Mouse (Mus musculus): Measurements from ENCODE around the gene Gm17617. TPM values are rescaled to one million over a fixed set of nuclear protein-coding genes. Genes with fewer than 3 reads are reported as not detected.
A peak's percentile ranks its signal among the peaks of the same experiment; 100 is the strongest.

Gm17617 gene
- polyA plus RNA-seq (2012; ENCODE audit: insufficient read depth, insufficient read length, missing spikeins), result not detected in 2 replicates

DNA sequence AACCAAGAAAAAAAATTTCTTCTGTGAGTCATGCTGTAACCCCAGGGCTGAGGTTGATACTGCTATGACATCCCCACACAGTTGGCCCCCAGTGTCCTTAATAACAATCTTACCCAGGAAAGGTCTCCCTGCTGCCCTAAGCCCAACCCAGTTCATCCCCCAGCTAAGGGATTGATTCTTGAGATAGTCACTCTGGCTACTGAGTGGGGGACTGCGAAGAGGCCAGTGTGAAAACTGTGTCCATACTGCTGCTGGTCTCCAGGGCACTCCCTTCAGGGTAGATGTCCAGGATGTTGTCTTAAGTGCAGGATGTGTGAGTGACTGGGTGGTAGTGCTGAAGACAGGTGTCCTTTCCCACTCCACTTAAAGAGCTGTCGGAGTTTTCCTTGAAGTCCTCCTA, at the start of gene Gm17617:
Gene Gm17617 (minus strand): TSS at position 101 of the 400 bp plus-strand sequence.
- H3K4me1 ChIP-seq (ENCODE audit: control insufficient read depth, insufficient read depth, low read length), result no peaks in the 10 kb centered on the region
- no peak within 1 kb of the TSS for H3K27ac ChIP-seq (ENCODE audit: insufficient read depth, low read depth, low read length)
- no peak within 1 kb of the TSS for H3K4me3 ChIP-seq (ENCODE audit: insufficient read depth, low read length)
- TF ChIP-seq POLR2A (IDR thresholded peaks at IDR 0.05; ENCODE audit: borderline replicate concordance, low read depth, low read length) (no peak), CTCF (IDR thresholded peaks at IDR 0.05; ENCODE audit: low read depth, low read length) (no peak)

DNA sequence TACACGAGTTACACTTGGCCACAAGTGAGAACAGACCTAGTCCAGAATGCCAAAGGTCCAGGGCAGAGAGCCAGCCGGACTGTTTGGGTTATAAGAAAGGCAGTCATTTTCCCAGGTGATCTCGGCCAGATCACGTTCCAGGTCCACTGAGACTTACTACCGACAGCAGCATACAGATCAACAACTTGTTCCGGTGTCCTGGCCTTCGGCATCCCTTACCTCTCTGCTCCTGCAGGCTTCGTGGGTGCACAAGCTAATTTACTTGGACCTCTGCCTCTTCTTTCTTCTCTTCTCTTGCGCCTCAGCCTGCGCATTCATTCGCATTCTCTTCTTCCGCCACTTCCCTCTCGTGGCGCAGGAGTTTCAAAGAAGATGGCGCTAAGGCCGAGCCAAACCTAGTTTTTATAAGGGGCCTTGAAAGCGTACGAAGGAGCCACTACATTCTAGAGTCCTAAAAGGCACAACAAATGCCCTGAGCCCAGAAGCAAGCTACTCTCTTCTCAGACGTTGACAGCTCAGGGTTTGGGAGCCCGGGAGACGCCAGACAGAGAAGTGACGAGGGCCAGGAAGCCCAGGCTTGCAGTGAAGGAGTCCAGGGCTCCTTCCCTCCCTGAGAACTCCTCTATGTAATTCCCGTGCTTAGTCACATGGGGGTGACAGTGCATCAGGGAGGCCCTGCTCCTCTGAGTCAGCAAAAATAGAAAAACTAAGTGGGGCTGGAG, 49.0 kb upstream of the Gm17617 start:
- Histone ChIP-seq H3K4me1 (ENCODE audit: control insufficient read depth, insufficient read depth, low read length) (peaks cover 5% of the 10 kb centered on the region), H3K27ac (ENCODE audit: insufficient read depth, low read depth, low read length) (peak overlapping the region; percentile 84), H3K4me3 (ENCODE audit: insufficient read depth, low read length) (peak overlapping the region; percentile 64)
- TF ChIP-seq POLR2A (IDR thresholded peaks at IDR 0.05; ENCODE audit: borderline replicate concordance, low read depth, low read length) (no peak), CTCF (IDR thresholded peaks at IDR 0.05; ENCODE audit: low read depth, low read length) (peak; percentile 20)

DNA sequence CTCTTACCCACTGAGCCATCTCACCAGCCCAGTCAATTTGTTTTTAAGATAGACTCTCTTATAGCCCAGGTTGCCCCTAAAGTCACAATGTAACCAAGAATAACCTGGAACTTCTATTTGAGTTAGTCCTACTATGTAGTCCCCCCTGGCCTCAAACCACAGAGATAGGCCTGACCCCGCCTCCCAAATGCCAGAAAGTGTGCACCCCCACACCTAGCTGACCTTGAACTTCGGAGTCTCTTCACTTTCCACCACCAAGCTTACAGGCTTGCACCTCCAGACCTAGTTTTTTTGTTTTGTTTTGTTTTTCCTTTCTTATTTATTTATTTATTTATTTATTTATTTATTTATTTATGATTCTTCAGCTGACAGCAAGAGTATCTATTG, 48.4 kb upstream of the Gm17617 start:
- TF ChIP-seq CTCF (IDR thresholded peaks at IDR 0.05; ENCODE audit: low read depth, low read length) (no peak), POLR2A (IDR thresholded peaks at IDR 0.05; ENCODE audit: borderline replicate concordance, low read depth, low read length) (no peak)
- Histone ChIP-seq H3K4me1 (ENCODE audit: control insufficient read depth, insufficient read depth, low read length) (peaks cover 5% of the 10 kb centered on the region), H3K4me3 (ENCODE audit: insufficient read depth, low read length) (peak overlapping the region; percentile 64), H3K27ac (ENCODE audit: insufficient read depth, low read depth, low read length) (peak overlapping the region; percentile 84)

DNA sequence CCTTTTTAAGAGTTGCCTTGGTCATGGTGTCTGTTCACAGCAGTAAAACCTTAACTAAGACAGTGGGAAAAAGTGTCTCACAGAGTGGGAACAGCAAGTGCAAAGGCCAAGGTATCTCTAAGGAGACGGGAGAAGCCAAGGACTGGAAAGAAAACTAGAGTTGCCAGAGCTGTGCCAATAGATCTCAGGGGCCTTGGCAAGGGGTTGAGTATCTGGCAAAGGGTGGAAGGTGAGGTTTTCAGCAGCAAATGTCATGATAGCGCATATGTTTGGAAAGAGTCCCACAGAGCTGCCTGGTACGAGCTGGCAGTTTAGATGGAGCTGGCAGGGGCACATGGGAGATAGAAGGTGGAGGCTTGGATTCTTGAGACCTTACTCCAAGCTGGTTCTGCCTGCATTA, 46.2 kb upstream of the Gm17617 start:
- no peak overlapping the region for H3K4me3 ChIP-seq (ENCODE audit: insufficient read depth, low read length)
- TF ChIP-seq CTCF (IDR thresholded peaks at IDR 0.05; ENCODE audit: low read depth, low read length) (no peak), POLR2A (IDR thresholded peaks at IDR 0.05; ENCODE audit: borderline replicate concordance, low read depth, low read length) (no peak)
- H3K4me1 ChIP-seq (ENCODE audit: control insufficient read depth, insufficient read depth, low read length), result peaks cover 9% of the 10 kb centered on the region
- no peak overlapping the region for H3K27ac ChIP-seq (ENCODE audit: insufficient read depth, low read depth, low read length)

DNA sequence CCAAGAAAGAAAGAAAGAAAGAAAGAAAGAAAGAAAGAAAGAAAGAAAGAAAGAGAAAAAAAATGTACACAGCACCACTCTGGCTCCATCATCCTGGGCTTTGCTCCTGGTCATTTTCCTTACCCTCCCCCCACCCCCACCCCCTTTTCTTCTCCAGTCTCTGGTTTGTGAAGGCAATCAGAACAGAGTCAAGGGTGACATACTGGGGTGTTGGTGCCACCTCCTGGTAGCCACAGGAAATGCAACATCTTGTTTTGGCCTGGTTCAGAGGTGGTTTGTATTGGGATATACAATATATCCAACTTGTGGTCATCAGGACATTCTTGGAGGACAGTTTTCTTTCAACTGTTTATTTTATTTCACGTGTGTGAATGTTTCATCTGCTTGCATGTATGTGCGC, 45.2 kb upstream of the Gm17617 start:
- Histone ChIP-seq H3K4me3 (ENCODE audit: insufficient read depth, low read length) (no peak overlapping the region), H3K4me1 (ENCODE audit: control insufficient read depth, insufficient read depth, low read length) (peaks cover 8% of the 10 kb centered on the region), H3K27ac (ENCODE audit: insufficient read depth, low read depth, low read length) (no peak overlapping the region)
- TF ChIP-seq CTCF (IDR thresholded peaks at IDR 0.05; ENCODE audit: low read depth, low read length) (no peak), POLR2A (IDR thresholded peaks at IDR 0.05; ENCODE audit: borderline replicate concordance, low read depth, low read length) (no peak)

DNA sequence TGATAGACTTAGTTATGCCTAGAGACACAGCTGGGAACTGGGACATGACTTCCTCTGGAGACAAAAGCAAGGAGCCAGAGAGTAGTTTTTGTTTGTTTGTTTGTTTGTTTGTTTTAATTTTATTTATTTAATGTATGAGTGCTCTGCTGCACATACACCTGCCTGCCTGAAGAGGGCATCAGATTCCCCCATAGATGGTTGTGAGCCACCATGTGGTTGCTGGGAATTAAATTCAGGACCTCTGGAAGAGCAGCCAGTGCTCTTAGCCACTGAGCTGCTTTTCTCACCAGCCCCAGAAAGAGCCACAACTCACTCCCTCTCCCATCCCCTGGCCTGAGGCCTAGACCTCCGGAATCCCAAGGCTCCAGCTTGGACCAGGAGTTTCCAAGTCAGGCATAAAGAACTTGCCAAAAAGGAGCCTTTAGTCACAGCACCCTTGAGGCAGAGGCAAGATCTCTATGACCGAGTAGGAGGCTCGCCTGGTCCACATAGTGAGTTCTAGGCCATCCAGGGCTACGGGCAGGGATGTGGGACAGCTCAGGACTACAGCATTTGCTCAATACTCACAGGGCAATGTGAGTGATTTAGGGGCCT, 44.7 kb upstream of the Gm17617 start:
- Histone ChIP-seq H3K27ac (ENCODE audit: insufficient read depth, low read depth, low read length) (no peak overlapping the region), H3K4me1 (ENCODE audit: control insufficient read depth, insufficient read depth, low read length) (peaks cover 5% of the 10 kb centered on the region), H3K4me3 (ENCODE audit: insufficient read depth, low read length) (no peak overlapping the region)
- TF ChIP-seq CTCF (IDR thresholded peaks at IDR 0.05; ENCODE audit: low read depth, low read length) (no peak), POLR2A (IDR thresholded peaks at IDR 0.05; ENCODE audit: borderline replicate concordance, low read depth, low read length) (no peak)

DNA sequence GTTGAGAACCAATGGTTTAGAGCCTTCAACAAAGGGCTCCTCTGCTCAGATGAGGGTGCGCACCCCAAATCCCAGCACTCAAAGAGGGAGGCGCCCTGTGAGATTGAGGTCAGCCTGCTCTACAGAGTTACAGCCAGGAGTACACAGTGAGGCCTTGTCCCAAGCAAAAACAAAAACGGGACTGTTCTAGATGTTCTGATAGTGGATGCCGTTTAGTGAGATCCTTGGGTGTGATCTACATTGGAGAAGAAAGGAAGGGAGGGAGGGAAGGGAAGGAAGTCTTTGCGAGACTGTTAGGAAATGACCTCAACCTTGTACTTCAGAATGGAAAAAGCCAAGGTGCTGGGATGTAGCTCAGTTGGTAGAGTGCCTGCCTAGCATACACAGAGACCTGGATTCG, 42.9 kb upstream of the Gm17617 start:
- TF ChIP-seq CTCF (IDR thresholded peaks at IDR 0.05; ENCODE audit: low read depth, low read length), result no peak
- H3K4me3 ChIP-seq (ENCODE audit: insufficient read depth, low read length), result no peak overlapping the region
- H3K27ac ChIP-seq (ENCODE audit: insufficient read depth, low read depth, low read length), result no peak overlapping the region
- peaks cover 4% of the 10 kb centered on the region for H3K4me1 ChIP-seq (ENCODE audit: control insufficient read depth, insufficient read depth, low read length)

DNA sequence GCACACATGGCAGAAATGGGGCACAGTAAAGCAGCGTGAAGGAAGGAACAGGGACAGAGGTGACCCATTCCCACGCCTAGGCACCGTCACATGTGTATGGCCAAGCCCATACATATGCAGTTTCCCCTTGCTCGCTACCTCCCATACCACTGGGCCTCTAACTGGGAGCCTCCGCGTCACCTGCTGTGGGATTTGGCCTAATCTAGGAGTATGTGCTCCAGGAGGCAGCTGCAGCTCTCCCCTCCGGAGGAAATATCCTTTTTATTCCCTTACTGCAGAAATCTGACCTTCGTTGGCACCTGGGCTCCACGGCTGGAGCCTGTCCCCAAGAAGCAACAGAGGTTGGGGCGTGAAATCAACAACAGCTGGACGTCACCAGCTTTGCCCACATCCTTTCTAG, 41.0 kb upstream of the Gm17617 start:
- peaks cover 4% of the 10 kb centered on the region for H3K4me1 ChIP-seq (ENCODE audit: control insufficient read depth, insufficient read depth, low read length)
- TF ChIP-seq CTCF (IDR thresholded peaks at IDR 0.05; ENCODE audit: low read depth, low read length), result no peak
- no peak for TF ChIP-seq POLR2A (IDR thresholded peaks at IDR 0.05; ENCODE audit: borderline replicate concordance, low read depth, low read length)
- no peak overlapping the region for H3K27ac ChIP-seq (ENCODE audit: insufficient read depth, low read depth, low read length)
- H3K4me3 ChIP-seq (ENCODE audit: insufficient read depth, low read length), result no peak overlapping the region

DNA sequence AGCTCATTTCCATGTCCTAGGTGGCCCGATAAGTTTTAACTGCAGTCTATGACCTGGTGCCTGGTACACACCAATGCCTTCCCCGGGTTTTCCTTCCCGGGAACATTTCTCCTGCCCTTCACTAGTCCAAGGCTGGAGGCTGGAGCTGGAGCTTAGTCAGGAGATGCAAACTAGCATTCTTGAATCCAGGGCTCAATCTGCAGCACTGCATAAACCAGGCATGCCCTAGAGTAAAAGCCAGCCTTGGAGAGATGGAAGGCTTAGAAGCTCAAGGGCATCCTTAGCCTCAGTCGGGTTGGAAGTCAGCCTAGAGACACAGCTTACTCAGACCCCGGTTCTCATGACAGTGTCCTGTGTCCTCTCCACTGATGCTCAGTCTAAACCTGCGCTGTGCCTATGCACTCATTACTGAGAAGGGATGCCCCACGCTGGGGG, 39.0 kb upstream of the Gm17617 start:
- TF ChIP-seq CTCF (IDR thresholded peaks at IDR 0.05; ENCODE audit: low read depth, low read length), result no peak
- TF ChIP-seq POLR2A (IDR thresholded peaks at IDR 0.05; ENCODE audit: borderline replicate concordance, low read depth, low read length), result no peak
- peaks cover 4% of the 10 kb centered on the region for H3K4me1 ChIP-seq (ENCODE audit: control insufficient read depth, insufficient read depth, low read length)
- no peak overlapping the region for H3K27ac ChIP-seq (ENCODE audit: insufficient read depth, low read depth, low read length)
- no peak overlapping the region for H3K4me3 ChIP-seq (ENCODE audit: insufficient read depth, low read length)

DNA sequence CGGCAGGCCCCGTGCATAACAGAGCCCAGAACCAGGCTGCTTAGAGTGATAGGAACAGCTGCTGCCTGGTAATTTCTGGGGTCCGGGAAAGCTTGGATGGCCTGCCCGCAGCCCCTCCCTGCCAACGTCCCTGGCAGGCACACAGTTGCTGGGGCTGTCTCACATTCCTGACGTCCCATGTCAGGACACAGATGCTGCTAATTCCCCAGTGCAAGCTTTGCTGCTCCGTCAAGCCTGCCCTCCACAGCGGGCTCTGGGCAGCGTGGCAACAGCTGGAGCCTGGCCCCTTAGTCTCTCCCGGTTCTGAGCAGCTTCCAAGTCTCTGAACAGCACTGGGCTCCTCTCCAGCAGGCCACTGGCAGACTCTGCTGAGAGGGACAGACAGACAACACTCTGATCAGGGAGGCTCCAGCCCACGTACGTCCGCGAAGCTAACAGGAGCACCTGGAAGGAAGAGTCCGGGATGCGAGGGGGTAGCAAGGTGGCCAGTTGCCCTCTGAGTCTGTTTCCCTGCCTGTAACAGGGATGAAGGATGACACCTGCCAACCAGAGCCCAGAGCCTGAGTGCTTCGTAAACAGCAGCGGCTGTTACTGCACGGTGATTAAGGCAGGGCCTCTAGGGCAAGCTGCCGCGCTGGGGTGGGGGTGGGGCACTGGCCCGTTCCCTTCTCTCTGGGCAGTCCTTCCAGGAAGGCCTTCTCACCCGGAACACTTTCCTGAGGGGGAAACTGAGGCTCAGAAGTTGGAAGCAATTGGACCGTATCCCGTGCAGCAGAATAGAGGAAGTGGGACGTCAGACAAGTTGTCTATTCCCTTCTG, 38.4 kb upstream of the Gm17617 start:
- no peak for TF ChIP-seq CTCF (IDR thresholded peaks at IDR 0.05; ENCODE audit: low read depth, low read length)
- no peak for TF ChIP-seq POLR2A (IDR thresholded peaks at IDR 0.05; ENCODE audit: borderline replicate concordance, low read depth, low read length)
- Histone ChIP-seq H3K27ac (ENCODE audit: insufficient read depth, low read depth, low read length) (no peak overlapping the region), H3K4me3 (ENCODE audit: insufficient read depth, low read length) (no peak overlapping the region), H3K4me1 (ENCODE audit: control insufficient read depth, insufficient read depth, low read length) (peaks cover 4% of the 10 kb centered on the region)
